Mouse (Mus musculus) small intestine, adult 2 months (tissue): ENCODE measurements around the gene Pex7. TPM values are rescaled to one million over a fixed set of nuclear protein-coding genes. Genes with fewer than 3 reads are reported as not detected.
A peak's percentile ranks its signal among the peaks of the same experiment; 100 is the strongest.

Source experiments
- H3K27ac ChIP-seq: fragments of 200-500 bp; 2 replicates; pipeline ENCODE4 v1.5.1; 2012; ENCODE audit warnings: low read depth, low read length, control low read depth, inconsistent platforms; ENCODE audit not compliant: insufficient read depth
- H3K27me3 ChIP-seq: fragments of 200-500 bp; 2 replicates; pipeline ENCODE4 v1.6.1; 2012; ENCODE audit warnings: mild to moderate bottlenecking, moderate library complexity, low read length, inconsistent platforms; ENCODE audit not compliant: control insufficient read depth, insufficient read depth
- H3K36me3 ChIP-seq: fragments of 200-500 bp; 2 replicates; pipeline ENCODE4 v1.6.1; 2012; ENCODE audit warnings: mild to moderate bottlenecking, low read length, control low read depth, inconsistent platforms; ENCODE audit not compliant: control insufficient read depth, insufficient read depth
- H3K4me1 ChIP-seq: fragments of 200-500 bp; 2 replicates; pipeline ENCODE4 v1.6.1; 2012; ENCODE audit warnings: low read length, inconsistent platforms, mixed read lengths; ENCODE audit not compliant: control insufficient read depth, insufficient read depth, insufficient read length
- H3K4me3 ChIP-seq: fragments of 200-500 bp; 2 replicates; pipeline ENCODE4 v1.5.1; 2012; ENCODE audit warnings: low read depth, mild to moderate bottlenecking, control low read depth, inconsistent platforms, low read length, moderate library complexity
- CTCF ChIP-seq: fragments of 200-500 bp; IDR thresholded peaks from 2 replicates; pipeline ENCODE4 v1.5.1; 2012; ENCODE audit warnings: low read depth, mild to moderate bottlenecking, control low read depth, inconsistent platforms, low read length, moderate library complexity, mixed read lengths; ENCODE audit not compliant: insufficient replicate concordance, insufficient read length; ENCODE audit errors: extremely low read depth
- POLR2A ChIP-seq: fragments of 200-500 bp; IDR thresholded peaks from 2 replicates; pipeline ENCODE4 v1.6.1; 2012; ENCODE audit warnings: low read depth, mild to moderate bottlenecking, control low read depth, inconsistent platforms, low read length, moderate library complexity
- WGBS: fragments of 180-500 bp; shearing (Covaris S2); methylation state at CpG from one replicate; pipeline ENCODE4 v1.1.7; 2018; 5-methylcytosine and 5-hydroxymethylcytosine counted together
- polyA plus RNA-seq: library from polyadenylated mRNA; depleted of rRNA; stranded (reverse); fragments of >200 nt; gene quantifications from 2 replicates; pipeline ENCODE4 v1.2.3, GENCODE M21; 2012

Pex7 gene
- polyA plus RNA-seq, 1 experiment: 26.1 TPM

DNA sequence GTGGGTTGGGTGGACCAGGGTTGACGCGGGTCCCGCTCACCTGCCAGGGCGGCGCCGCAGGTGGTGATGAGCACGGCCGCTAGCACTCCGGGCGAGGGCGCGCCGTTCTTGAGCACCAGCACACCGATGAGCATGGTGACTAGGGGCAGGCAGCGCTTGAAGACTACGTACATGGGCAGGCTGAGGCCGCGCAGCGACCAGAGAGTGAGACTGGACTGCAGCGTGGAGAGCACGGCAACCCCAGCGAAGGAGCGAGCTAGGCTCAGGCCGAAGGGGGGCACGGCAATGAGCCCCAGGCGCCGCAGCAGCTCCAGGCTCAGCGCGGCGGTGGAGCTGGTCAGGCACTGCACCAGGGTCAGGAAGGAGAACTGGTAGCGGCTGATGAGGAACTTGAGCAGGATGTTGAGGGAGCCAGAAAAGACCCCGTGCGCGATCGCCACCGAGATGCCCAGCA, 56.9 kb downstream of the Pex7 start:
- no peaks in the 10 kb centered on the region for H3K36me3 ChIP-seq
- no peak for TF ChIP-seq POLR2A
- TF ChIP-seq CTCF: no peak
- WGBS: under 1% methylated on average over 36 of the region's 36 CpGs

DNA sequence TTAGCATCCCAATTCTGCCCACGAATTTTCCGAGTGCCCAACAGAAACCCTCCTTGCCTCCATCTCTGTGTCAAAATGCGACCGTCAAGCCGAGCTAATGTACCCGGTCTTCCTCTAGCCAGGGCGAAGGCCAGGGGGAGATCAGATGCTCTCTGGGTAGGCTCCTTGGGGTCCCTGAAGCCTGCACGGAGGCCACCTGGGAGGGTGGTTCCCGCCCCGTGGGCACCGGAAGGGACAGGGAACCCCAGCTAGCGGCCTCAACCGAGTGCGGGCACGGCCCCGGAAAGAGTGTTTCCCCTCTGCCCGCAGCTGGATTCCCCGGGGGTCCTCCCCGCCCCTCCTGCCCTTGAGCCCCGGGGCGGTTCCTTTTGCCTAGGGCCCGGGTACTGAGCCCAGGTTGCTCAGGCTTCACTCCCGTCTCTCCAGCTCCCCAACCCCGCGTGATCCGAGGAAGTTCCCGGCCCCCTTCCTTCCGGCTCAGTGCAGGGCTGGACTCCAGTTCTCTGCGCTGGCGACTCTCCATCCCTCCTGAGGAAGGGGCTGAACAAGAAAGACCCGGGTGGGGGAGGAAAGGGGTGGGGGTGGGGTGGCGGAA, 57.6 kb downstream of the Pex7 start:
- no peaks in the 10 kb centered on the region for H3K36me3 ChIP-seq
- H3K4me3 ChIP-seq: peak overlapping the region; percentile 48
- TF ChIP-seq CTCF: no peak
- TF ChIP-seq POLR2A: no peak
- H3K4me1 ChIP-seq: peaks cover 19% of the 10 kb centered on the region
- under 1% methylated on average over 32 of the region's 32 CpGs for WGBS
- H3K27me3 ChIP-seq: peaks cover 48% of the 10 kb centered on the region
- no peak overlapping the region for H3K27ac ChIP-seq

More for the DNA sequence above, 56.9 kb downstream of the Pex7 start:
- Histone ChIP-seq H3K4me3 (peak overlapping the region; percentile 47), H3K27ac (no peak overlapping the region), H3K4me1 (peaks cover 19% of the 10 kb centered on the region), H3K27me3 (peaks cover 48% of the 10 kb centered on the region)

GRCm38 (mm10) chr10:19848928-19849770, 58.3 kb downstream of the Pex7 start:
- 13% methylated on average over 44 of the region's 44 CpGs for WGBS
- H3K27me3 ChIP-seq: peaks cover 48% of the 10 kb centered on the region
- H3K36me3 ChIP-seq: no peaks in the 10 kb centered on the region
- peak overlapping the region; percentile 48 for H3K4me3 ChIP-seq
- TF ChIP-seq CTCF: no peak
- no peak for TF ChIP-seq POLR2A
- H3K27ac ChIP-seq: no peak overlapping the region
- peaks cover 19% of the 10 kb centered on the region for H3K4me1 ChIP-seq

- H3K4me3 ChIP-seq: no peak overlapping the region
- no peaks in the 10 kb centered on the region; the same call in 1 of the 2 replicates for H3K27me3 ChIP-seq
- H3K4me1 ChIP-seq: no peaks in the 10 kb centered on the region
- WGBS: 88% methylated on average over 5 of the region's 5 CpGs
- H3K36me3 ChIP-seq: no peaks in the 10 kb centered on the region
- no peak overlapping the region for H3K27ac ChIP-seq
- TF ChIP-seq CTCF (no peak), POLR2A (no peak)
These were observed 67.7 kb downstream of the Pex7 start for GRCm38 (mm10) chr10:19839836-19840235.

DNA sequence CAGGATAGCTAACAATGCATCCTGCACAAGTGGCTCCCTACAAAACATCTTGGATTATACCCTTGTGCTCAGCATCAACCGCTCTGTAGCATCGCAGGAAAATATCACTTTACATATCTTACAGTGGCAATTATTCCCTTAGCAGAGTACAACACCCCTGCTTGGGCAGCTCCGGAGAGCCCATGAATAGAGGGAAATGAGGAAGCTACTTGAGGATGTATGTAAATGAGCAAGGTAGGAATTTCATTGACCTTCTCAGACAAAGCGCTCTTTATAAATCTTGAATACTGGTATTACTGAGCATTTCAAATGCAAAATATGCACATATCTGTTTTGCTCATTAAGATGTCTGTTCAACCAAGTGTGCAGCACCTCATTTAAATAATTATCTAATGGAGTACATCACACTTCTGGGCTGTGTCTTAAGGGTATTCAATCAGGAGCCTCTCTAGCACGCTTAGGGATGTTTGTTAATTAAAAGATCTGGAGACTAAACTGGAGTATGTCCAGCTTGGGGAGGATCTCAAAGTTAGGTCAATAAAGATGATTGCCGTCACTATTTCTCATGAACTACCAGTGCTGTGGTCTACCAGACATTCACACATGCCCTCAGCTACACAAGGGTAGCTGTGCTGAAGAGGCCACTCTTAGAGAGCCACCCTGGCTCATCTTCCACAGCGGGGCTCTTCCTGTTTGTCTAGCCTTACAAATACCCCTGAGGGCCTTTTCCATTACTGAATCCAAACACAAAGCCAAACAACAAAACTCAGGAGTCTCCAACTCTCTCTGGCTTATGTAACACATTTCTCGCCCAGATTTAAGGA, 71.4 kb downstream of the Pex7 start:
- H3K36me3 ChIP-seq: no peaks in the 10 kb centered on the region
- WGBS: 84% methylated on average over 8 of the region's 8 CpGs
- no peak overlapping the region for H3K27ac ChIP-seq
- H3K4me3 ChIP-seq: no peak overlapping the region
- TF ChIP-seq CTCF (no peak), POLR2A (no peak)
- no peaks in the 10 kb centered on the region for H3K4me1 ChIP-seq
- H3K27me3 ChIP-seq: no peaks in the 10 kb centered on the region; the same call in 1 of the 2 replicates

GRCm38 (mm10) chr10:19834222-19834621, 73.3 kb downstream of the Pex7 start:
- H3K27ac ChIP-seq: no peak overlapping the region
- TF ChIP-seq CTCF (no peak), POLR2A (no peak)
- H3K27me3 ChIP-seq: no peaks in the 10 kb centered on the region; the same call in 1 of the 2 replicates
- H3K36me3 ChIP-seq: no peaks in the 10 kb centered on the region
- H3K4me3 ChIP-seq: no peak overlapping the region
- WGBS: 94% methylated on average over 6 of the region's 6 CpGs
- H3K4me1 ChIP-seq: no peaks in the 10 kb centered on the region
